Mouse (Mus musculus) myocyte (in vitro differentiated cells): ENCODE measurements around the gene 1700092M07Rik.

Source experiments
- CEBPB ChIP-seq: IDR thresholded peaks from 2 replicates; pipeline ENCODE4 v1.6.1; 2011; ENCODE audit warnings: mild to moderate bottlenecking, moderate library complexity; ENCODE audit not compliant: poor library complexity, insufficient read depth, severe bottlenecking
- E2F4 ChIP-seq: IDR thresholded peaks from one replicate; pipeline ENCODE4 v1.6.1; 2011; ENCODE audit warnings: mild to moderate bottlenecking, control low read depth, moderate library complexity; ENCODE audit not compliant: insufficient read depth
- MYOD1 ChIP-seq, 3 experiments: IDR thresholded peaks; one replicate each; pipeline ENCODE4 v1.6.1; 2011; ENCODE audit warnings: control low read depth in 2 of 3, low read depth in 2 of 3, mild to moderate bottlenecking in 2 of 3, moderate library complexity in 1 of 3; ENCODE audit not compliant: insufficient read length in 2 of 3, control insufficient read depth in 1 of 3
- POLR2A ChIP-seq: IDR thresholded peaks from one replicate; pipeline ENCODE4 v1.6.1; 2011; ENCODE audit warnings: low read depth, mild to moderate bottlenecking, control low read depth, moderate library complexity; ENCODE audit not compliant: insufficient read length
- TCF3 ChIP-seq: IDR thresholded peaks from one replicate; pipeline ENCODE4 v1.6.1; 2011; ENCODE audit warnings: low read depth, control low read depth; ENCODE audit not compliant: insufficient read length
- USF1 ChIP-seq: IDR thresholded peaks from one replicate; pipeline ENCODE4 v1.6.1; 2011; ENCODE audit warnings: low read depth, mild to moderate bottlenecking, control low read depth, moderate library complexity

- TF ChIP-seq POLR2A (no peak), MYOD1 (IDR thresholded peaks at IDR 0.05; ENCODE audit: control insufficient read depth in 1 of 3, insufficient read length in 2 of 3, low read depth in 2 of 3) (no peak), CEBPB (no peak), USF1 (no peak), TCF3 (no peak), E2F4 (no peak)
Observed at GRCm38 (mm10) chr19:8710057-8710456, 30.5 kb upstream of the 1700092M07Rik start.
